Mouse (Mus musculus) bone marrow macrophage, adult 2 months (primary cell): Measurements from ENCODE around the gene Gm17018. TPM values are rescaled to one million over a fixed set of nuclear protein-coding genes. Genes with fewer than 3 reads are reported as not detected.
"Not testable (repeated sequence)": the region's sequence is repeated elsewhere in the genome, so short reads cannot be mapped to it uniquely, and the experiment has no call there.

Experiments
- H3K27ac ChIP-seq: 2 replicates; pipeline ENCODE4 v1.5.1; 2012; ENCODE audit warnings: low read depth, low read length; ENCODE audit not compliant: insufficient read depth
- H3K4me1 ChIP-seq: 2 replicates; pipeline ENCODE4 v1.6.1; 2012; ENCODE audit warnings: low read length; ENCODE audit not compliant: control insufficient read depth, insufficient read depth
- H3K4me3 ChIP-seq: 2 replicates; pipeline ENCODE4 v1.5.1; 2012; ENCODE audit warnings: mild to moderate bottlenecking, low read length, moderate library complexity; ENCODE audit not compliant: insufficient read depth
- CTCF ChIP-seq: IDR thresholded peaks from 2 replicates; pipeline ENCODE4 v1.5.1; 2012; ENCODE audit warnings: low read depth, mild to moderate bottlenecking, low read length, moderate library complexity
- POLR2A ChIP-seq: IDR thresholded peaks from 2 replicates; pipeline ENCODE4 v1.6.1; 2012; ENCODE audit warnings: mild to moderate bottlenecking, low read depth, low read length, borderline replicate concordance
- polyA plus RNA-seq: library from polyadenylated mRNA; stranded (reverse); fragments of >200 nt; gene quantifications from 2 replicates; pipeline ENCODE4 v1.2.4, GENCODE M21; 2012; ENCODE audit not compliant: missing spikeins, insufficient read depth, insufficient read length

Gm17018 gene
- polyA plus RNA-seq, 1 experiment: 35.3 TPM

DNA sequence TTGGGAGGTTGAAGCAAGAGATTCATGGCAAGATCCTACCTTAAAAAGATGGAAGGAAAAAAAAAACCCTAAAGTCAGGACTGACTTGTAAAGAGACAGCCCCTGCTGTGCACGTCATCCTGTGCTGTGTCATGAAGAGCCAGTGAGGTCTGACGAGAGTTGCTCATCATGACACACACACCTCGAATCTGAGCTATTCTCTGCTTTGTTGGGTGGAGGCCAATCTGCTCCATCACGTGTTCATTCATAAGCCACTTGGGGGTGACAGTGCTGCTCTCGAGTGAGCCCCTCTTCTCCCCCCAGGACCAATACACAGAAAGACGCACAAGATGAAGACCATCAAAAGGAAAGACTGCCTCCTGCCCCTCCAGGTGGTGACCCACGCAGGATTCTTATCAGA, 26.8 kb upstream of the Gm17018 start:
- TF ChIP-seq POLR2A: no peak
- TF ChIP-seq CTCF: no peak

DNA sequence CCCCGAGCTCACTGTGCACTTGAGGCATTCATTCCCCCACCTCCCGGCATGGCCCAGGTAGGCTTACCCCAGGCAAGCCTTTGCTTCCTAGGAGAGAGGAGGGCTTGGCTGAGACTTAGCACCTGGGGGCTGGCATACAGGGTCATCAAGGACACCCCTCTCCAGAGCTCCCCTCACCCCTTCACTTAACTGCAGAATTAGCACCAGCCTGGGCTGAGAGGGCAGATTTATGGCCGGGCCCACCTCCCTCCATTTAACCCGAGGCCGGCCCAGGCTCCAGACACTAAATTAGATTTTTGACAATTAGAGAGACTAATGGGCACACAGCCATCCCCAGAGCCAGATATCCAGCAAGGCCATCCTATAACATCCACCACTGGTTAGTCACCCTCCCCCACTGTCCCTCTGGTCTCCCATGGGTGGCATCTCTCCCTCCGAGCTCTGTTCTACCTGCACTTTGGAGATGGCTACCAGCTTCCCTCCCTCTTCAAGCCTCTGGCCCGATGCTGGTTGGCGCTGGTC, 25.1 kb upstream of the Gm17018 start:
- Histone ChIP-seq H3K27ac (no peak overlapping the region), H3K4me3 (no peak overlapping the region), H3K4me1 (peaks cover 3% of the 10 kb centered on the region; the same call in 1 of the 2 replicates)
- TF ChIP-seq POLR2A (no peak), CTCF (no peak)

More for the DNA sequence above, 26.8 kb upstream of the Gm17018 start:
- Histone ChIP-seq H3K27ac (no peak overlapping the region), H3K4me1 (peaks cover 4% of the 10 kb centered on the region; the same call in 1 of the 2 replicates), H3K4me3 (no peak overlapping the region)

DNA sequence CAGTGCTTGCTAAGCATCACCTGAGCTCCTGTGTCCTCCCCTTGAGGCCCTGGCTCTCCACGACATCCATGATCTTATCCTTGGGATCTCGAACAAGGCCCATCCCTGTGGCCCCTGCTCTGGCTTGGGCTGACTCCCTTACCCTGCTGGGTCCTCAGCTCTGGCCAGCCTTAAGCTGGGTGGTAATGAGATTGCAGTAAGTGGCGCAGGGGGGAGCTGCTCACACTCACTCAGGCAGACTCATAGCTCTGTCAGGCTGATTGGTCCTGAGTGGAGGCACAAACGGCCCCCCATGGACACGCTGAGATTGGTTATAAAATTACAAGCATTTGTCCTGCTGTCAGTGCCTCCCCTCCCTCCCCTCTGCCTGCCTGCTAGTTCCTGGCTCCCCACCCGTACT, 24.5 kb upstream of the Gm17018 start:
- H3K4me1 ChIP-seq: peaks cover 2% of the 10 kb centered on the region; the same call in 1 of the 2 replicates
- no peak for TF ChIP-seq CTCF
- no peak for TF ChIP-seq POLR2A
- no peak overlapping the region for H3K27ac ChIP-seq
- no peak overlapping the region for H3K4me3 ChIP-seq

DNA sequence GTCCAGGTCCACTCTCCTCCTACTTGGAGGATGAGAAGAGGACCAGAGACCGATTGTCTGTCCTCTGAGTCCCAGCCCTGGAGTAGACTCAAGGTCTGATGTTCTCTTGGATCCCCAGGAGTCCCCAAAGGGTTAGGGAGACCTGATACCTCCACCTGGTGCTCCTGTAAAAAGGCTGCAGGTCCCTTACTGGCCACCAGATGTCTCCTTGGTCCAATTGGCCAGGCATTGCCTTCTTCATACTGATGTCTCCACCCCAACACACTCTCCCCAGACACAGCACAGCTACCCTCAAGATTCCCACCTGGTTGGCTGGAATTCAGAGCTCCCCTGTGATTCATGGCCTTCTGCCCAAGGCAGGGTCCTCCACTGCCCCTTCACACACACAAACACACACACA, 22.9 kb upstream of the Gm17018 start:
- Histone ChIP-seq H3K4me1 (peaks cover 4% of the 10 kb centered on the region; the same call in 1 of the 2 replicates), H3K4me3 (no peak overlapping the region), H3K27ac (no peak overlapping the region)
- TF ChIP-seq CTCF: peak; percentile 52; the same call in 1 of the 2 replicates
- TF ChIP-seq POLR2A: no peak

DNA sequence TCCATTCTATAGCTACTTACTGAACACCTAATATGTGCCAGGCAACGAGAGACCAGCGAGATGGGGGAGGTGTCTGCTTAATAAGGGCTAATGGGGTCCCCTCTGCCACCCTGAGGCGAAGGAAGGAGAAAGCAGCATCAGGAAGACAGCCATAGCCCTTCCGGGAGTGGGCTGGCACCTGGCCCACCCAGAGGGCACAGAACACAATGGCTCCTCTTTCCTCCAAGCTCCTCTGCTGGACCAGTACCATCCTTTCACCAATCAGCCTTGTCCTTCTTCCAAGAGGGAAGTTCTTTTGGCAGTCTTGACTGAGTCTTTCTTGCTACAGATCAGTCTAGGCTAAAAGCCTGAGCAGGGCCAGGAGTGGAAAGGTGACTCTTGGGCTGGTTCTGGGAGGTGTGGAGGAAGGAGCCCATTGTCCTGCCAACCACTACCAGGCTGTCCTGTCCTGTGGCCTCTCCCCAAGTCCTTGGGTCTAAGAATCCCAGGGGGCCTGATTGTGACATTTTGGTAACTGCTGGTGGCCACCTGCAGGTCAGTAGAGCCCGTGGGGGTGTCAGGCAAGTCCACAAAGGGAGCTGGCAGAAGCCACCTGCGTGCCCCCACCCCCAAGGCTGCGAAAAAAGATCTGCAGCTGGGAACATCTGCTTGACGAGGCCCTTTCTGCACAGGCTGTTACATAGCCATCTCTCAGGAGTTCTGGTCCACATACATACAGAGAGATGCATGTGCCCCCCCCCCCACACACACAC, 19.6 kb upstream of the Gm17018 start:
- TF ChIP-seq CTCF (no peak), POLR2A (no peak)
- Histone ChIP-seq H3K27ac (no peak overlapping the region), H3K4me1 (peaks cover 4% of the 10 kb centered on the region; the same call in 1 of the 2 replicates), H3K4me3 (no peak overlapping the region)

DNA sequence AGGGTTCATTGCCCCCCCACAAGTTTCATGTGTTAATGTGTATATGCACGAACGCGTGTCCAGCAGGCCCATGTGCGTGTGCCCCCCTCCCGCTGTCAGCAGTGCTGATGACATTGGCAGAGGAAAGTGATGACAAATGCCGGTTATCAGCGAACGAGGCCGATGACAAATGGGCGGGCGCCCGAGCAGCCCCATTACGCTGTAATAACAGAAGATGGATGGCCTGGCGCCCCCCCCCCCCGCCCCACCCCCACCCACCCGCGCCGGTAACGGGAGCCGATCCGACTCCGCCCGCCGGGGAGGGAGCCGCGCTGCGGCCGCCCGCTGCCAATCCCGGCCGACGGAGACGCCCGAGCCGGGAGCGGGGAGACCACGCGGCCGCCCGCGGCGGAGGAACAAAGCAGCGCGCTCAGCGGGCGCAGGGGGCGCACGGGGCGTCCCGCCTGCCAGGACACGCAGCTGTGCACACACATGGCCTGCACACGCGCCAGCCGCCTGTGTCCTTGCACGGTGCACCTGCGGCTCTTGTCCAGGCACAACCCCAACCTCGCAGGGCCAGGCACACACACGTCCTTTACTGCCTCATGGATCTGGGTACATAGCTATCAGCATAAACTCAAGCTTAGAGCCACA, 18.9 kb upstream of the Gm17018 start:
- TF ChIP-seq CTCF: no peak
- H3K4me3 ChIP-seq: peak overlapping the region; percentile 52
- peaks cover 4% of the 10 kb centered on the region; the same call in 1 of the 2 replicates for H3K4me1 ChIP-seq
- no peak overlapping the region for H3K27ac ChIP-seq

DNA sequence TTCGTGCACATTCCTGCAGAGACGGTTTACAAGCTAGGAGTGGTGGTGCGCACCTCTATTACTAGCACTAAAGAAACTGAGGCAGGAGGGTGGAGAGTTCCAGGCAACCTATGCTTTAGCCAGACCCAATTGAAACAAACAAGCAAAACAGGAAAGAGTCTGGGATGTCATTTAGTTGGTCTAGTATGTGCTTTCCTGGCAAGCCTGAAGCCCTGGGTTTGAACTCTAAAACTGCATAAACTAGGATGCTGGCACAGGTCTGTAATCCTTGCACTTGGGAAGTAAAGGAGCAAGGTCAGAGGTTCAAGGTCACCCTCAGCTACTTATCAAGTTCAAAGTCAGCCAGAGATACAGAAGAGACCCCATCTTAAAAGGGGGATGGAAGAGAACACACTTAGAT, 18.4 kb upstream of the Gm17018 start:
- no peak for TF ChIP-seq CTCF
- no peak for TF ChIP-seq POLR2A

DNA sequence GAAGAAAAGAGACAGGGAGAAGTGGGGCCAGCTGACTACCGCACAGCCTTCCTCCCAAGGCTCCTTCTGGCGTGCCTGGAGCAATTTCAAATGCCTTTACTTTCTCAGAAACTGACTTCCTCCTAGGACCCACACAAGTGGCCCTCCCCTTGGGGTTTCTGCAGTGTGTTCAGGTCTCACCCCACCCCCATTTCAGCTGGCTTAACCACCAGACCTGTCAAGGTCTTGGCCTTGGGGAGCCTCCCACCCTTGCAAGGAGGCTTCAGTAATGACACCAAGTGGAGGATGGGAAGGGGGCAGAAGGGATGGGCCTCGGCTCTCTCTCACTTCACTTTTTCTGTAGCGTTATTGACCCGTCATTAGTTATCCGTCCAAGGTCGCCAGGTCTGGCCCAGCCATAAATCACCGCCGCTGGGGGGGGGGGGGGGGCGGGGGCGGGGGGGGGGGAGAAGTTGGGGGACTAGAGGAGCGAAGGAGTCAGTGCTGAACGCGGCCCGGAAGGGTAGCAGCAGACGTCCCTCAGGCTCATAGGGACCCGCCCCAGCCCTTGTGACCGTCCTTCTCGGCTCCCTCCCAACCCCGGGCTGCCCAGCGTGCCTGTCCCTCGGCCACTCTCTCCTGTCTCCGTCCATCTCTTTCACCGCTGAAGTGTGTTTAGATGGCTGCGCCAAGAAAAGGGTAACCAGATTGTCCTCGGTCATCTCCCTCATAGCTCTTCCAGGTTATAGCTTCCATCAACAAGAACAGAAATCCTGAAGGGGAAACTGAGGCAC, 16.1 kb upstream of the Gm17018 start:
- Histone ChIP-seq H3K4me1 (peaks cover 5% of the 10 kb centered on the region), H3K4me3 (peak overlapping the region; percentile 71), H3K27ac (no peak overlapping the region)
- no peak for TF ChIP-seq POLR2A

More for the DNA sequence above, 18.4 kb upstream of the Gm17018 start:
- no peak overlapping the region for H3K27ac ChIP-seq
- H3K4me1 ChIP-seq: peaks cover 4% of the 10 kb centered on the region; the same call in 1 of the 2 replicates
- H3K4me3 ChIP-seq: peak overlapping the region; percentile 52

DNA sequence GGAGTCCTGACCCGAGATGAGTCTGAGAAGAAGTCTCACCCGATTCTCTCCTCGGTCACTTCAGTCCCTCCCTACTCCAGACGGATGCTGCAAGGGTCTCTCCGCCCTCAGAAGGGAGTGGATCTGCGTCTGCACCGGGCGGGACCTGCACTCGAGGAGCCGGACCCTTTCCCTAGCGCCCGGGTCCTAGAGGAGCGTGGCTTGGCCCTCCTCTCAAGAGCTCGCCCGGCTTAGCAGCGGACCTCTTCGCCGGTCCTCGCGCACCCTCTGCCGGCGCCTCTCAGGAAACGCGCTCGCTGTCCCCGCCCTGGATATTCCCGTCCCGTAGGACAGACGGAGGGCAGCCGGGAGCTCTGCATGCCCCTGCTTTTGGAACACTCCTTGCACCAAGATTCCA, 15.5 kb upstream of the Gm17018 start:
- TF ChIP-seq POLR2A (no peak), CTCF (peak; percentile 21; the same call in 1 of the 2 replicates)
- Histone ChIP-seq H3K4me3 (peak overlapping the region; percentile 71), H3K27ac (no peak overlapping the region), H3K4me1 (peaks cover 10% of the 10 kb centered on the region)

DNA sequence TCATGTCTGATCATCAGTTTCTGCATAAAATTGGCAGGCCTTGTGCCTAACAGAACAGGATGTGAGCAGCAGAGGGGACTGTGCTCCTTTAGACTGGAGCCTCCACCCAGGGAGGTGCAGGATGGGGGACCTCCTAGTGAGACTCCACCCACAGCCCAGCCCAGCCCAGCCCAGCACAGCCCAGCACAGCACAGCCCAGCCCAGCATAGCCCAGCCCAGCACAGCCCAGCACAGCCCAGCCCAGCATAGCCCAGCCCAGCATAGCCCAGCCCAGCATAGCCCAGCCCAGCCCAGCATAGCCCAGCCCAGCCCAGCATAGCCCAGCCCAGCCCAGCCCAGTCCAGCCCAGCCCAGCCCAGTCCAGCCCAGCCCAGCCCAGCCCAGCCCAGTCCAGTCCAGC, 12.2 kb upstream of the Gm17018 start:
- H3K4me1 ChIP-seq: peaks cover 13% of the 10 kb centered on the region
- not testable (repeated sequence) for H3K4me3 ChIP-seq, H3K27ac ChIP-seq
